Mouse (Mus musculus) R1 (cell line): ENCODE measurements at regions not wholly inside any gene's neighbourhood (a gene's known extent, or its start where the extent isn't known, plus 50 kb on each side); places are given as distances from the start of the nearest gene placed in this dataset.
"Not testable (repeated sequence)": the region's sequence is repeated elsewhere in the genome, so short reads cannot be mapped to it uniquely, and the experiment has no call there.

Experiments
- DNase-seq: peaks from one replicate; pipeline ENCODE4 v3.0.0-alpha.2; 2018; ENCODE audit warnings: low read depth, low spot score

DNA sequence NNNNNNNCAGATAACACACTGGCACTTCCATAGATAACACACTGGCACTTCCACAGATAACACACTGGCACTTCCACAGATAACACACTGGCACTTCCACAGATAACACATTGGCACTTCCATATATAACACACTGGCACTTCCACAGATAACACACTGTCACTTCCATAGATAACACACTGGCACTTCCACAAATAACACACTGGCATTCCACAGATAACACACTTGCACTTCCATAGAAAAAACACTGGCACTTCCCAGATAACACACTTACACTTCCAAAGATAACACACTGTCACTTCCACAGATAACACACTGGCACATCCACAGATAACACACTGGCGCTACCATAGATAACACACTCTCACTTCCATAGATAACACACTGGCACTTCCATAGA is 105.7 kb upstream of the Afdn start:
- not testable (repeated sequence) for DNase-seq

DNA sequence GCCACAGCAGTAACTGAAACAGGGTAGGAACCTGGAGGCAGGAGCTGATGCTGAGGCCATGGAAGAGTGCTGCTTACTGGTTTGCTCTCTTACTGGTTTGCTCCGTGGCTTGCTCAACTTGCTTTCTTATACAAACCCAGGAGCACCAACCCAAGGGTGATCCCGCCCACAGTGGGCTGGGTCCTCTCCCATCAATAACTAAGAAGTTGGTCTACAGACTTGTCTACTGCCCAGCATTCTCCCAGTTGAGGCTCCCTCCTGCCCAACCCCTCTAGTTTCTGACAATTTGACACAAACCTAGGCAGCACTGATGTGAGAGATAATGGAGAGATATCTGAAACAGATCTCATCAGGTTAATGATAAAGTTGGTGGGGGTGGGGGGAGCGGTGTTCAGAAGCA is 104.3 kb upstream of the Afdn start:
- DNase-seq: no peak

DNA sequence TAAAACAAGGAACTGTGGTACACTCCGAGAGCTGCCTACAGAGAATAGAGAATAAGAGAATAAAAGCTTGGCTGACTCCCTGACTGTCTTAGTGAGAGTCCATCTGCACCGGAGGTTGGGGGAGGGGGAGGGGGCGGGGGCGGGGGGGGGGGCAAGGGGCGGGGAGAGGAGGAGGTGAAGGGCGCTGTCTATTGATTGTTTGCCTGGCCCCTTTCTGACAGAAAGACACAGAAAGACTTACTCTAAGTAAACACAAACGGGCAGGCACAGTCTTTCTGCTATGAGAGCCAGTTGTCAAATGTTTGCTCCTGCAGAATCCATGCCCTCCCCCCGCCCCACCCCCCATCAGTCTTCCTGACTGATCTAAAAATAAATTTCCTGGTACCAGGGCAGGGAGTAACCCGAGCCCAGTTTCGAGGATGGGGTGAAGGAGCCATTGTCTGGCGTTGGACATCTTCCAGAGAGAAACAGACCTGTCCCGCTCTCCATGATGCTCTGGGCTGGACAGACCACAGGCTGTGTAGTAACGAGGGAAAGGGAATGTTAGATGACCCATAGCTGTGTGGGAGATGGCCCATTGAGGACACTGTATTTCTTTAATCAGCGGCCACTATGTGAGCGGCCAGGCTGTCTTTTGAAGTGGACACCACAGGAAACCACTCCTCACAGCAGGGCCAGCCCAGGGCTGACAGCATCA is 103.7 kb upstream of the Afdn start:
- peak; percentile 58 for DNase-seq

DNA sequence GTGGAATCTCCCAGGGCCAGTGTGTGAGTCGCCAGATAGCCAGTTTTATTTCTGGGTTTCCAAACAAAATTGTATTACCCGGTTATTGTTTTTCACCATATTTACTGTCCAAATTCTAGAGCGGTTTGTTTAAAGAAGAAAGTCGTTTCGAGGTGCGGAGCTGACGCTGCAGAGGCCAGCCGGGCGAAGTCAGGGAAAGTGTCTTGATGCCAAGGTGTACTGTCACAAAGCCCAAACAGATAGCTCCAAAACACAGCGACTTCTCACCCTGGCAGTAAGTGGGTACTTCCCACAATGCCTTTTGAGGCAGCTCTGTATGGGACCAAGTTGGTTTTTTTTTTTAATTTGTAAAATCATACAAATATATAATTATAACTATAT is 103.2 kb upstream of the Afdn start:
- DNase-seq: no peak

DNA sequence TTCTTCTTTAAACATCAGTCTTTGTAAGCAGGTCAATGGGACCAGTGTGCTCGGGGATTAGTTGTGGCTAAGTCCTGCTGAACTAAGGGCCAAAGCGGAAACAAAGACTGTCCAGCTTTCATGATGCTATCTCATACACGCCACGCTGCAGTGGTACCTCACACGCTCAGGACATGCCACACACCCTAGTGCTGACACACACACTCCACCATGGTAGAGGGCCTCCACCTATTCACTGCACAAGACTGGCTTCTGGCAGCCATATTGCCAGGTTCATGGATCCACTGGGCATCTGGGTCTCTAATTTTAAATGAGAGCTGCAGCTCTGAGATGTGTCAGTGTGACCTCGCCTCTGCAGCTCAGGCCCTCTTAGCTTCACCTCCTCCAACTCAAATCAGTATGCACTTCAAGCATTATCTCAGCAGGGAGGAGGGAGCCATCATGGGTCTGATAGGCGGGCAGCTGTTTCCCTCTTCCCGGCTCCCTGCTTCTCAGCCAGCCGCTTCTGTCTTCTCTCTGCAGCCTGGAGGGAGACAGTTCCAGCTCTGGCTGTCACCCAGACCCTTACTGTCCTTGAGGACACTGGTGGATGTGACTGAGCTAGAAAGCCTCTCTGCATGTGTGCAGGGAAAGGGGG is 102.6 kb upstream of the Afdn start:
- DNase-seq: peak; percentile 83

DNA sequence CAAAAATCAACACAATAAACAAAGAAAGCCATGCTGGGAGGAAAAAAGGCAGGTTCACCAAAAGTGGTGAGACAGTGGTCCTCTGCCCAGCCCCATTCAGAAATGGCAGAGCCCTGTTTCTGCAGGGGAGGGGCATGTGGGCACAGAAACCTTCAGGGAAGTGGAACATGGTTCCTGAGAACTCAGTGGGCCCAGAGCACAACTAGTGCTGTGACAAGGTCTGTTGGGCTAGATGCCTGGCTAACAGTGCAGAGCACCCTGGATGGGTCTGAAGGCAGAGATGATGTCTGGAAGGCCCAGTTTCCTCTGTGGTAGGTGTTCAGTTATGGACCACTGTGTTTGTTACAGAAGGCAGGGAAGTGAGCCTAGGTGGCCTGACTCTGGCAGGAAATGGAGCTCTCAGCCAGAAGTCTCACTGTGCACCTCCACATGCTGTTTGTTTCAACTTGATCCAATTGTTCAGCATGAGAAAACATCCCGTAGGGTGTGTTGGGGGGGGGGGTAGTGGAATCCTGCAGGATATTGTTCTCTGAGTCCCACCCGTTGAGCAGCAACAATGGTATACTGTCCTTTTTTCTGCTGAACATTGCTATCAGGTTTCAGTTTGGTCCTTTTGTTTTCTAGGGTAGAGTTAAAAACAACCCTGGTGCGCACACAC is 101.9 kb upstream of the Afdn start:
- peak; percentile 98 for DNase-seq

DNA sequence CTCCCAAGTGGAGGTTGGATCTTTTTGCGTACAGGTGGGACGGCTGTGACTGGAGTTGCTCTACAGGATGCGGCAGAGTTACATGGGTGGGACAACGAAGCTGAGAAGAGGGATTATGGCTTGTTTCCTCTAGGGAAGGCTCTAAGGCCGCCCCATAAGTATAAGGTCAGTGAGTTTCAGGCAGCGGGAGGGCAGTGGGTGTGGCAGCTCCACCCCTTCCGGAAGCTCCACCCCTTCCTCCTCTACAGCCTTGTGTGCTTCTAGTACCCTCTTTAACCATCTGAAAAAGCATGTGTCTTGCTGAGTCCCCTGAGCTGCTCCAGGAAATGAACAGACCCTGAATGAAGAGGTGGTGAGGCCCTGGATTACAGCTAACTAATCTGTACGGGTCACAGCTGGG is 101.2 kb upstream of the Afdn start:
- DNase-seq: peak; percentile 97

DNA sequence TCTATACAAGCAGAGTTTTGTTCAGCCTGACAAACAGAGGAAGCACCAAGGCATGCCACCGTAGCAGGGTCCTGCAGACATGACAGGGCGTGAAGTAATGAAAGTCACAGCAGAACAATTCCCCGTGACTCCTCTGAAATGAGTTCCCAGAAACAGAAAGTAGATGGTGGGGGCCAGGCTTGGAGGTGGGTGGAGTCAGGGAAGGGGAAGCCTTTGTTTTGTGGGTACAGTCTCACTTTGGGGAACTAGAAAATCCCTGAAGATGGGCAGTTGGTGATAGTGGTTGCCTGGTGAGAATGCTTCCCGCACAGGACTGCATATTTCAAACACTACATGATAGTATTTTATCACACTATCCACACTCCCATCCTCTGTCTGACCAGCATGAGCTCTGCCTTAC is 100.4 kb upstream of the Afdn start:
- peak; percentile 31 for DNase-seq

DNA sequence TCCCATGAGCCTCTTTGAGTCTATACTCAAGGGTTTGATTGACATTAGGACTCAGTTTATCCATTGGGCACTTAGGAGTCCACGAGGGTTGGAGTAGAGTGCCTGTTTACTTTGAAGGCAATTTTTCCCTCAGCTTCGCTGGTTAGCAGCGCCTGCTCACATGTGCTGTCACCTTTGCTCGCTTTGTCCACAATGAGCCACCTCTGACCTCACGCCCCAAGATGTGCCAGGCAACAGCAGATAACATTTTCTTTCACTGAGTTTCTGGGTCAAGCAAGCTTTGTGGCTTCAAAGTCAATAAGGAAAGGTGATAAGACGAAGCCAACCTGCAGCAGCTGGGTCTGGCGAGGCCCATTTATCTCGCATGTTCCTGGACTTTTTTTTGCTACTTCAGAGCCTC is 99.3 kb upstream of the Afdn start:
- no peak for DNase-seq

DNA sequence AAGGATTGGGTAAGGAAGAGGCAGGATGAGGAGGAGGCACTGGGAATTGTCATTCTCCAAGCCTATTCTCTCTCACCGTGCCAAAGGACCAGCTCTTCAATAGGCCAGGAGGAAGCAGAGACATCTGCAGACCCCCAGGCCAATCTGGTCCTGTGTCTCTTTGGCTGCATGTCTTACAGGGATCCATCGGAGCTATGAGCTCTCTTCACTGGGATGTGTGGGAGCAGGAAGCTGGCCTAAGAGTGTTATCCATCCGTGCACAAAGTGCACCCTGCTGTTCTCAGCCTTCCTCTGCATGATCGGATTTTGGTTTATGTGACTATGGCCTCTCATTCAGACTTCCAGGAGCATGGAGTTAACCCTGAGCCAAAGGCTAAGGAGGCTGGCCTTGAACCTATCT is 98.2 kb upstream of the Afdn start:
- no peak for DNase-seq
